Mouse (Mus musculus): ENCODE results near the gene Krt80. TPM values are rescaled to one million over a fixed set of nuclear protein-coding genes. Genes with fewer than 3 reads are reported as not detected.

Krt80 gene
- 1 to 10 TPM; 2.0 to 3.2 TPM for total RNA-seq (2021)
- long read RNA-seq, experiment 1, partial matches to known transcripts: 0 of 2 reads
- long read RNA-seq, experiment 1, other reads (novel, unspliced or antisense): 1 of 2 reads
- long read RNA-seq, experiment 2, partial matches to known transcripts: 0 of 1 reads
- long read RNA-seq, experiment 2, other reads (novel, unspliced or antisense): 1 of 1 reads

DNA sequence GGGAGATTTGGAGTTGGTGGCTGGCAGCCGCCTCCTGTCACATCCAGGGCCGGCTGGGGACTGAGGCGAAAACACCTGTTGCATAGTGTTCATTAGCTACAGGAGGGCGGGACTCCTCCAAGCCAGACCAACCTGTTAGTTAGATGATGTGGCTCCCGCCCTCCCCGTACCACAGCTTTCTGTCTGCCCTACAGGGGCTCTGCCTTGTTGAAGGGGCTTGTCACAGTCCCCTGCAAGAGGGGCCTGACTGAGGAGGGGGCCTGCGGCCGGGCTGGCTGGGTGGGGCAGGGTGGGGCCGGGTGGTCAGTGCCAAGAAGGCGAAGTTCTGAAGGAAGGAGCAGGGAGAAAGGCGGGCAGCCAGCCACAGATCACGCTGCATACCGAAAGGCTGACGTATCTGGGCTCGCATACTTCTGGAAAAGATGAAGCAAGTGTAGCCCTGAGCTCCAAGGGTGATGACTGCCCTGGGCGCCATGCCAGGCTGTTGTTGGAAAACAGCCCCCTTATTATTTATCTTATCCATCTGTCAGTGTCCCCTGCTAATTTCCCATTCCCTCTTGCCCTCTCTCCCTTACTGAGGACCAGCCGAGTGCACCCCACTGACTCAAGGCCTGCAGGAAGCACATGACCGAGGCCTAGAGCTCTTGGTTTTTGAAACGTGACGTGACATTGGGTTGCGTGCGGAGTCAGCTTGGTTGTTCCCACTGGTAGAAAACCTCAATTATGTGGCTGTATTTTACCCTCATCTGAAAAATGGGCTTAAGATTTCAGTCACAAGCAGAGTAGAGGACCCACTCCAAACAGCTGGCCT, at the start of gene Krt80:
Gene Krt80 (minus strand): TSS at position 62 of the 811 bp plus-strand sequence.
- peak; percentile 92 to 95 for DNase-seq

DNA sequence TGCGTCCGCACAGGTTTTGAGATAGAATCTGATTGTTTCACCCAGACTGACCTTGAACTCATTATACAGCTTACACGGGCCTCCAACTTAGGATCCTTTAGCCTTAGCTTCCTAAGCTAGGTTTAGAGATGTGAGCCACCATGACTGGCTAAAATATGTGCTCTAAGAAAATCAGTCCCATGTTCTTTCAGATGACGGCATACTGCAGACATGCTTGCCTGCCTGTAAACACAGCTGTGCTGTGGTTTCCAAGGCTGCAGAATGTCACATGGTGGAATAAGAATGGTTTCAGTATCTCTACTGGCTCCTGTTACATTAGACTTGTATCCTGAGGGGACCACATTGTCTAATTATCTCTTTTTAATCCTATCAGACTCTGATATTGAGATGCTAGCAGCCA, 49.0 kb upstream of the Krt80 start:
- DNase-seq: no peak

DNA sequence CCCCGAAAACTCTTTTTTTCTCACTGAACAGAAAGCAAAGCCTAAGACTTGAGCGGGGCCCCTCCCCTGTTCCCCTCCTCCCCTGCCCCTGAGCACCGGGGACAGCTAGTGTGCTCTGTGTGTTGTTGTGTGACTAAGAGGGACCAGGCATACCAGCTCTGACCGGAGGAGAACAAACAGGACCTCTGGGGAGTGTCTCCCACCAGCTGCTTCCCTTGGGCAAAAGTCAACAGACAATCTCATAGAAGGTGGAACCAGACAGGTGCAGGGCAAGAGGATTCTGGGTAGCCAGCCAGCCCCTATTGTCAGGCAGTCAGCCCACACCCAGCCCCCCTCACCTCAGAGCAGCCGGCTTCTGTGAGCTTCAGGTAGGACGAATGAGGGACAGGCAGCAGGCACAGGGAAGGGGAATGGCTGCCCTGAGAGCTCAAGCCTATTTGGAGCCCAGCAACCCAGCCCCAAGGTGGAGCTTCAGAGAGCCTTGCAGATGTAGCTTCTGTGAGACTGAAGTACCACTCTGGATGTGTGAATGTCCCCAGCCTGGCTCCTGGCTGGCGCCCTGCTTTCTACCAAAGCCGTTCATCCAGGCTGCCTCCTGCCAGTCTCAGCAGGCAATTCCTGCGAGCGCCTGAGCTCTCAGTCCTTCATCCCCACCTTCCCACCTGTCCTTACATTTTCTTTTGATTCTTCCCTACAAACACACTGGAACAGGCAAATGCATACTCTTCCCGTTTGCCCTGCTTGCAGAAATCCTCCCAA, 45.0 kb upstream of the Krt80 start:
- DNase-seq: no peak

DNA sequence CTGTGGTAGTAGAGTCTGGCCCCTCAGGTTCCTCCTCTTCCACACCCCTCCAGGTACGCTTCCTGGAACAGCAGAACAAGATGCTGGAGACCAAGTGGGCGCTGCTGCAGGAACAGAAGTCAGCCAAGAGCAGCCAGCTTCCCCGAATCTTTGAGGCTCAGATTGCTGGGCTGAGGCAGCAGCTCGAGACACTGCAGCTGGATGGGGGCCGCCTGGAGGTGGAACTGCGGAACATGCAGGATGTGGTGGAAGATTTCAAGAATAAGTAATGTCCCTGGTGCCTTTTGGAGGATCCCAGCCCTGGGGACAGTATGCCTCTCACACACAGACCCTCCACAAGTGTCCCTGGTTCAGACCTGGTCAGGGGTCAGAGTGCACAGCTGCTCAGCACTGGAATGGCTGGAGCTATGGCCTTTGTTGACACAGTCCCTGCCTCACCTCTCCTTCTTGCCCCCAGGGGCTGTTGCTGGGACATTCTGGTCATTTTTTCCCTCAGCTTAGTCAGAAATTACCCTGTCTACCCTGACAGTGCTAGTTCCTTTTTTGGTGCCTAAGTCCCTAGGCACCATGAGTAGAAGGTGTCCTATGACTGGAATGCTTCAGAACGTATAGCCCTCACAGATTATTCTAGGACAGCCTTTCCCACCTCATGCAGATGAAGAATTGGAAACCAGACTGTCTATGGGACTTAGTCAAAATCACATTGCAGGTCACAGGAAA, 44.1 kb upstream of the Krt80 start:
- no peak for DNase-seq

DNA sequence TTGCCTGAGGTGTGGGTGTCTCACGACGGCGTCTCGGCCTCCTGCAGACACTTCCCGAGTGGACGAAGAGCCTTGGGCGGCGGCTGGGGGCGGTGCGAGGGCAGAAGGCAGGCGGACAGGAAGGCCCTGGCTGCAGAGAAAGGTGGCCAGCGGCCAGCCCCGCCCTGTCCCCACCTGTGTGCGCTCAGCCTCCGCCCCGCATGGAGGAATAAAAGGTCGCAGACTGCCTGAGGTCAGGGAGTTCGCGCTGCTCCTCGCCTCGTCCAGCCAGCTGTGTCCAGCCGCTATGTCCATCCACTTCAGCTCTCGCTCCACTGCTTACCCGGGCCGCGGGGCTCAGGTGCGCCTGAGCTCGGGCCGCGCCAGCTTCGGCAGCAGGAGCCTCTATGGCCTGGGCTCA, 42.2 kb upstream of the Krt80 start:
- DNase-seq: no peak

DNA sequence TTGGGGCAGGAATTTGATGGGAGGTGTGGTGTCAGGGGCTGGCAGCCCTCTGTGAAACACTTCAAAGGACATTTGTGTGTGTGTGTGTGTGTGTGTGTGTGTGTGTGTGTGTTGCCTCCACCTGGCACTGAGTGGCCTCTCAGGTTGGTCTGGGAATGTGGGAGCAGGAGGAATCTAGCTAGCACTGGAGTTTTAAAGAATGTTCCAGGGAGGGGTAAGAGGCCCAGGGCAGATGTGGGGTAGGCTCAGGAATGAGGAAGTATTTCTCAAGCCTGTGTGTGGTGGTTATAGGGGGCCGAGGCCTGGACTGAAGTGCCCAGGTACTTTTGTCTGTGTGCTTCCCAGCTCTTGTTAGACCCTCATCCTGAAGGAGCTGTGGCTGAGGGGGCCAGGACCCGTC, 40.8 kb upstream of the Krt80 start, which contains the start of gene Krt7:
Gene Krt7 (plus strand): TSS at position 269 of the 400 bp plus-strand sequence.
- DNase-seq: no peak

DNA sequence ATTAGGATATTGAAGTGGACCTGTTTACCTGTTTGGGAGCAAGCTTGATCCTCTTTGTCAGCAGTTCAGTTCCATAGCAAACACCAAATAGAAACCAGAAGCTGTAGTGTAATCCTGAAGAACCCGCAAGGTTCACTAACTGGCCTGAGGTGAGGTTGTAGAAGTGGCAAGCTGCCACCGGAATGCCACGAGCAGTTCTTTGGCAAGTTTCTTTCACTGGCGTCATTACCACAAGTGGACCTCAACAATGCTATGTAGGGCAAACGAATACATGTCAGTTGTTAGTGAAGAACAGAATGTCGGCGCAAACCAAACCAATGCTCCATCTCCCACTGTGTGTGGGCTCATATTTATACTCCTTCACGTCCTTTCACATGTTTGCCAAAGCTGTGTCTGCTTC, 28.3 kb upstream of the Krt80 start:
- peak; percentile 67 to 68 for DNase-seq

DNA sequence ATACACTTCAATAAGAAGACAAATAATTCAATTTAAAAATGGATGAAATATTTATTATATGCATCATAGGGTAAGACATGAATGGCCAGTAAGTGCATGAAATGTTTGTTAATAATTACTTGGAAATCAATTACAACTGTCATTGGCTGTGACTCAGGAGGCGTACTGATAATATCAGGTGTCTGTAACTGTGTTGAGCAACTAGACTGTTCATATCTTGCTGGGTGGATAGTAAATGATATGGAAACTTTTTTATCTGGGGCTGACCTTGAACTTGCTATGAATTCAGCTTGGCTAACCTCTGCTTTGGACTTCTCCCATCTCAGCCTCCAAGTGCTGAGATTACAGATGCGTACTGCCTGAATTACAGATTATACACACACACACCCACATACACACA, 27.7 kb upstream of the Krt80 start:
- no peak for DNase-seq

DNA sequence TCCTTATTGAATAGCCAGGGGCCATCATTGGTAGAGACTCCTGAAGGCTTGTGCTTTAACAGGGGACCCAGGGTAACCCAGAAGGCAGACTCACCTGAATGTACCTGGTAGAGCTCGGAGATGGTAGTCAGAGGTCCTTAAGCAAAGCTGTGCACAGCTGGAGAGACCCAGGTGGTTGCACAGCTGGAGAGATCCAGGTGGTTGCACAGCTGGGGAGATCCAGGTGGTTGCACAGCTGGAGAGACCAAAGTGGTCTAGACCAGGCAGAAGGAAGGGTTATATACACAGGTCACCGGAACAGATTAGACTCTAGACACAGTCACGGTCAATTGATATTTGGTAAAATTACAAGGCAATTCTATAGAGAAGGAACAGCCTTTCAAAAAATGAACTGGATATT, 27.0 kb upstream of the Krt80 start:
- DNase-seq: no peak

DNA sequence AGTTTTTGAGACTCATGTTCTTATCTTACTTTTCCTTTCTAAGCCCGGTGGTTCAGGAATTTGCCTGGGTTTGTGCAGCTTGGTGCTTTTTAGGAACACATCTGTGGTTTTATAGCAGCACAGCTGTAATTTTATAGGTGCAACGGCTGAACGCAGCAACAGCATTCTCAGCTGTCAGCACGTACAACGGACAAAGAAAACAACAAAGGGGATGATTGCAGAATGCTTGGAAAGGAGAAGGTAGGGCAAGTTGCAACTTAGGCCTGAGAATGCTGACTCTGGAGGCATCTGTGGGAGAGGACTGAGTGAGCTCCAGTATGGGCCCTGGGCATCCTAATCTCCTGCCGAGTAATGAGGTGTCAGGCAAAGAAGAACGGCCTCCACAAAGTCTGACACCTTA, 26.5 kb upstream of the Krt80 start:
- no peak for DNase-seq

DNA sequence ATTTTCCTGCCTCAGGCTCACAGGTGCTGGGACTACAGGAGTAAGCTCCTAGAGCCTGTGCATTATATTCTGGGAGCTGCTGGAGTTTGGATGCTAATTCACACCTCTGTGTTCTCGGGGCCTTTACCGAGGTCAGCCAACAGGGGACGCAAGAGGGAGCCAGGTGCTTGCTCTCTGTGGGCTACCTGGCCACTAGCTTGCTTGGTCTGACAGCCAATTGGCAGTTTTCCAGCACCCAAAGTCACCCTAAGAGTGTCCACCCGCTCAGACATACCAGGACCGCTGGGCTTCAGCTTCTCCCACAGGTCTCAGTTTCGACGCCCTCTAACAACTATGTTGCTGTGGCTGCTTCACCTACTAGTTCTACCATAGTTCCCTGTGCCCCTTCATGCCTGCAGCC, 24.9 kb upstream of the Krt80 start:
- DNase-seq: no peak

DNA sequence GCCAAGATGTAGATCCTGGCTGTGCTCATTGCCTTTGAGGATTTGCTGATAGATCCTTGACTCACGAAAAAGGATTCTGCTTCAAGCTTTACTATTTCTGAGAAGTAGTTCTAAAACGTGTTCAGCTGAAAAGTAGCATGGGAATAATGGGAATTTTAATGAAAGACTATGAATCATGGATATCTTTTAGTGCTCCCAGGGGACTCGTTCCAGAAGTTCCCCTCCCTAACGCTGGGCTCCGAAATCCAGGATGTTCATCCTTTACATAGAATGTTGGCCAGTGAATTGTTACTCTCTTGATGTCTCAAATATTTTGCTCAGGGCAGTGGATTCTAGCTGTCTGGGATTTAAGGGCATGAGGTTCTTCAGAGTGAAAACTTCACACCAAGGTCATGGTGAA, 22.3 kb upstream of the Krt80 start:
- DNase-seq: no peak

DNA sequence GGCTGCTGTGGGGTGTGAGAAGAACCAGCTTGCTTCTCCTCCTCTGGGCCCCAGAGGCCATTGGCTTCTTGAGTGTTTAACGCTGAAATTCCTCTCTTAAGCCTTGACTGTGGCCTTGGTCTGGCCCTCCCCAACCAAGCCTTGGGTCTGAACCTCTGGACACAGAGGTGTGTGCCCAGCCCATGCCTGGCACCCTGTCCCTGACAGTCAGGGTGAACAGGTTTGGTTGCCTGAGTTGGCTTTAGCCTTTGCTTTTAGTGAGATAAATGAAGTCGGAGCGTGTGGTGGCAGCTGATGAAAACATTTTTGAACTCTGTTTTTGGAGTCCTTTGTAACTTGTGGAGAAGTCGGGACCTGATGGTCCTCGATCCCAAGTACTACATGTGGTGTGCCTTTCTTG, 20.2 kb upstream of the Krt80 start:
- no peak for DNase-seq

DNA sequence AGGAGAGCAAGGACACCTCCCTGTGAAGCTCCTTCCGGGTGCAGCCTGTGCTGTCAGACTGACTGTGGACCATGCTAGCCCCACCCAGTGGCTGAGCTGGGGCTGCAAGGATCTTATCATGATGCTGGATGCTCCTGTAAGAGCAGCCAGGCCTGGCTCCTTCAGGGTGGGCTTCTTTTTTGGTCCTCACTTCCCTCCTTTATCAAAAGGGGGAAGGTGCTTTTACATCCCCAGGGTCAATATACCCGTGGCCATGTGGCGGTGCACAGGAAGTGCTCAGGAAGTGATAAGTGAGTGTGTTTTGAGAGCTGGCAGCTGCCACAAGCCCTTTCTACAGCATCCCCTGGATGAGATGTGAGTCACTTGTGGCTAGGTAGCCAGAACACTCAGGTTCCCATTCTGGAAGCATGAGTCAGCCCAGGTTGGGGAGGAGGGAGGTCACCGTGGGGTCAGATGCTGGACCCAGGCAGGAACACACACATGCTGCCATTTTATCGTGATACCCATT, 18.1 kb upstream of the Krt80 start:
- DNase-seq: peak in 1 of 2 experiments; percentile 40

DNA sequence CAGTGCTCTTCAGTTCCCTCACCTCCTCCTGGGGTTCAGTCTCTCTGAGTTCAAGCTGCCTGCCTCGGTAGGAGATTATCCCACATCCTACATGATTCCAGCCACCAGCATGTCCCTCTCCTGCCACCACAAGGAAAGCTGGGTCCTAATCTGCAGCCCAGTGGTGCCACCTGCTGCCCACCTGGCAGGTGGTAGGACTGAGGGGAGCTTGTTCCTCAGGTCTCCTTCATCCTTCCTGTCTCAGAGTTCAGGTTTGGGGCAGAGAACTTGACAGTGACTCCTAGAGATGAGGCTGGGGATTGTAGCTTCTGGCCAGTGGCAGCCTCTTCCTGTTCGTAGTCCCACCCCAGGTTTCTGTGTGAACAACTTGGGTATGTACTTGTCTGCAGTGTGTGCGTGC, 17.2 kb upstream of the Krt80 start:
- DNase-seq: peak in 1 of 2 experiments; percentile 48

DNA sequence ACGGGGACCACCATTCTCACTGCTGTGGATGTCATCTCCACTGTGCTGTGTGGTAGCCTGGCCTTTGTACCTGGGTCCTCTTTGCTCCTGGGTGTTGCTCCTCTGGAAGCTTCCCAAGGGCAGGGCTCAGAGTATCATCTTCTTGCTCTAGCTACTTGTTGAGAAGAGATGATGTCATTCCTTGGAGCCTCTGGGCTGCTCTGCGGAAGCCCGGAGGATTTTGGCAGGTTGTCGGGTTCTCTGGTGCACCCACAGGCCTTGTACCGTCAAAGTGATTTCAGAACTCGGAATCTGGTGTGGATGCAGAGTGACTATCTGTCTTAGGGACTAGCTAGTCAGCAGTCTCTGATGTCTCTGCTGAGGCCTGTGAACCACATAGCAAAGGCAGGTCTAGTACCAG, 15.1 kb upstream of the Krt80 start:
- peak; percentile 31 to 54 for DNase-seq

DNA sequence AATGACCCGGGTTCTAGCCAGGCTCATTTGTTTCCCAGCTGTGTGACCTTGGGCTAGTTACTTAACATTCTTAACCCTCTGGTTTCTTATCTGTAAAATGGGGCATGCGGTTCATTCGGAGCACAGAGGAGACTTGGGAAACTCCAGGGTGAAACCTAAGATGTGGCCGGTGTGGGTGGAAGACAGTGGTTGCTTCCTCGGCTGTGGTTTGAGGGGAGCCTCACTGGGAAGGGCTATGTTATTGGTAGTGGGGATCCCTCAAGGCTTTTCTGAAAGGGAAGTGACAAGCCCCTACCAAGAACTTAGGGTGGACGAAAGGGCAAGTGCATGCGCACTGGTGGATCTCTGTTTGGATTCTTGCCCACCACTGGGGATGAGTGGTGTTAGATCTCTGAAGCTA, 14.6 kb upstream of the Krt80 start:
- DNase-seq: no peak

DNA sequence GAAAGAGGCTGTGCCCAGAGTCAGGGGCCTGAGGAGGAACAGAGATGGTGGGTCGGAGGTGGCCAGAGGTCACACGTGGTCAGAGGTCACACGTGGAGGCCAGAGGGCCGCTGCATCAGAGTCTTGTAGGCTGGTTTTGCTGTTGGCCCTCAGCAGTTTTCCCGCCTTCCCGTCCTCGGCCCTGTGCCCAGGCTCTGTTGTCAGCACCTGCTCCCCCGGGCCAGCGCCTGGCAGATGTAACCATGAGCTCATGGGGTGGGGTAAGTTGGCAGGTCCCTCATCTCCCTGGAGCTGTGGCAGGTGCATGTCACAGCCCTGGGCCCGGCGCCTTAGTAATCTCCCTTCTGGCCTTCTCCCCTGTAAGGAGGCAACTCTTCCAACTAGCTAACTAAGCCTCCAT, 12.8 kb upstream of the Krt80 start:
- peak; percentile 73 to 76 for DNase-seq

DNA sequence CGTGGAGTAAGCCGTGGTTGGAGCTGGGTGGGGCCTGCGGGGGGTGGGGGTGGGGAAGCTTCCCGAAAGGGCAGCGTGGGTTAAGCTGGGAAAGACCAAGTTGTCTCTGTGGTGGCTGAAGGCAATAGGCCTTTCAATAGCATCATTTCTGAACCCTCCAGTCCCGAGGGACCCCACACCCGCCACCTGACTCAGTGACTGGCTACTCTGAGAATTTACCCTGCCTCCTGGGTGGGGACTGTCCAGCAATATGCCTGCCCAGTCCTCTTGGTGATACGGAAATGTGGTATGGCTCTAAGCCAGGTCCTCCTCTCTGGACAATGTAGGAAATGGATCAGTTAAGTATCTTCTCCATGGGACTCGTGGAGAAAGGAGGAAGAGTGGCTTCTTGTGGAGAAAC, 11.8 kb upstream of the Krt80 start:
- DNase-seq: peak; percentile 60 to 79

DNA sequence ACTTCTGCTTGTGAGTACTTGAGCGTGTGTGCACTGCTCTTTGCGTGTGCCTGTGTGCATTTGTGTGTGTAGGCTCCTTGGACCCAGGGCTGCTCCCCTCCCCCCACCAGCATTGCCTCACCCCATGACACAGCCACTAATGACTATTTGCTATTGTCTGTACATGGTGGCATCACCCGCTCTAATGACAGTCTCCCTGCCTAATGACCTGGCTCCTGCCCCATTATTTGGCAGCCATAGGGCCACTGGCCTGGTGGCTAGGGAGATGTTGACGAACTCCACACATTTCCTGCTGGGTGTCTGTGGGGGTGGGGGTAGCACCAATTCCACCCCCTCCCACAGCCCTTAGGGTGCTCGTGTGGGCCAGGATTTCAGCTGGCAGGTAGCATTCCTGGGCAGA, 8.7 kb upstream of the Krt80 start:
- no peak for DNase-seq

DNA sequence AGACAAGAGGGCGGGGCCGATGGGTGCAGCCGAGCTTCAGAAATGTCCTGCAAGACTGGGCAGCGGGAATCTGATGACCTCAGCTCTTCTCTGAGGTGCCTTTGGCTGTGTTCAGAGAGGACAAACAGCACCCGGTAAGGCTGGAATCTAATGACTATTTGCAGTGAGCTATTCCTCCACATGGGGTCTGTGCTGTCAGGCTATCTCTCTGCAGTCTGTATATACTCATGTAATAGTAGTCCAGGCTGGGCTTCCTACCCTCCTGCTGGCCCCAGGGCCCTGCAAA, 6.8 kb upstream of the Krt80 start:
- DNase-seq: no peak

DNA sequence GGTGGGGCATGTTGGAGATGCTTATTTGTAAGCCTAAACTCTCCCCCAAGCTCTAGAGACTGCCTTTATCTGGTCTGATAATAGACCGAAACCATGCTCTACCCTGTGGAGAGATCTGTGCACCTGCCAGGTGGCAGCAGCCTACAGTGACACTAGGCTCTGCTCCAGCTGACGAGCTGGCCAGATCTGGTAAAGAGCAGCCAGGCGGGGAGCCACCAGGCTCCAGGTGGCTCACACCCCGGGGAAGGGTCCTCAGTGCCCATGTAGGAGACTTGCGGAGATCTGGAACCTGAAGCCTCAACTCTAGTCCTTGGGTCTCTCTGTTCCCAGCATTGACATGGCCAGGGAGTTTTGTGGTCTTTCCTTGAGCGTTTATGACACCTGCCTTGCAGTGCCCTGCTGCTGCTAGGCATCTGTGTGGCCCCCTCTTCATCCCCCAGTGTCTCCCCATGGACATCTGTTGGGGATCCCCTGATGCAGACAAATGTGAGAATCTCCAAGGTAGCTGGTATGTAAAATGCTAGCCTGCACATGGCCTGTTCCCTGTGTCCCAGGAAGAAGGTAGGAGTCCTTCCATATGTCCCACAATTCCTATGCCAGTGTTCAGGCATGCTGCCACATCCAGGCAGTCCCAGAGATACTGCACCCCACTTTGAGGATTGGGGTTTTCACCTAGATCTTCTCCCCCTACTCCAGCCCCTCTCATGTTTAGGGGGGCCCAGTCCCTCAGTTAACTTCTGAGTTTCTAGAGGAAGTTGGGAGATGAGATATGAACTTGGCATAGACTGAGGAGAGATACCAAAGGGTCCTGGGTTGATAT, 6.2 kb upstream of the Krt80 start:
- DNase-seq: no peak

Measured in heart, adult 18-20 months (tissue).